Mouse (Mus musculus) cortical plate, adult 2 months (tissue): ENCODE measurements around the gene Cwc25.

ENCODE experiments used
- CTCF ChIP-seq: fragments of 200-500 bp; IDR thresholded peaks from 2 replicates; pipeline ENCODE4 v1.5.1; 2011; ENCODE audit warnings: mild to moderate bottlenecking, control low read depth, low read length; ENCODE audit not compliant: insufficient read depth; ENCODE audit errors: extremely low read depth
- POLR2A ChIP-seq: fragments of 200-500 bp; IDR thresholded peaks from 2 replicates; pipeline ENCODE4 v1.6.1; 2011; ENCODE audit warnings: mild to moderate bottlenecking, low read length, control low read depth; ENCODE audit not compliant: insufficient read depth; ENCODE audit errors: extremely low read depth

- TF ChIP-seq POLR2A (no peak), CTCF (0 out of 2 replicates have a peak, but pooled peaks have one; percentile 21)
Measured at GRCm38 (mm10) chr11:97777129-97777529, 10.8 kb upstream of the Cwc25 start.
